Mouse (Mus musculus): ENCODE measurements around the gene Tgfa. TPM values are rescaled to one million over a fixed set of nuclear protein-coding genes. Genes with fewer than 3 reads are reported as not detected.

The Tgfa gene
- 15.3 and 19.1 TPM in 2 replicates for polyA plus RNA-seq (2015; fragmentation: Nextera tagmentation; extraction: Ambion mirVana)

- under 1% methylated on average over 94 of the region's 97 CpGs for WGBS
- H3K4me3 ChIP-seq, result peak within 1 kb of the TSS; percentile 60
- H3K27ac ChIP-seq (replicated peaks), result peak within 1 kb of the TSS; percentile 58
- peak; percentile 87 for ATAC-seq (ENCODE audit: low FRiP score, low read depth)
- peak within 1 kb of the TSS; percentile 55 for H3K9ac ChIP-seq
- no peaks in the 10 kb centered on the region for H3K36me3 ChIP-seq
- H3K4me2 ChIP-seq, result peak within 1 kb of the TSS; percentile 88
- peaks cover 30% of the 10 kb centered on the region for H3K4me1 ChIP-seq (replicated peaks)
- H3K9me3 ChIP-seq, result no peaks in the 10 kb centered on the region
- 0 out of 2 replicates have a peak, but pooled peaks cover 5% of the 10 kb centered on the region for H3K27me3 ChIP-seq
Measured at GRCm38 (mm10) chr6:86194941-86195932, at the start of gene Tgfa. Tgfa (plus strand) TSS chr6:86195223.

GRCm38 (mm10) chr6:86148518-86148917 lies 46.5 kb upstream of the Tgfa start:
- WGBS, result 73% methylated on average over 4 of the region's 4 CpGs
- Histone ChIP-seq H3K27me3 (no peaks in the 10 kb centered on the region), H3K4me3 (no peak overlapping the region), H3K4me2 (no peak overlapping the region), H3K27ac (replicated peaks) (no peak overlapping the region), H3K4me1 (replicated peaks) (no peaks in the 10 kb centered on the region), H3K9me3 (no peaks in the 10 kb centered on the region), H3K9ac (no peak overlapping the region), H3K36me3 (no peaks in the 10 kb centered on the region)
- no peak for ATAC-seq (ENCODE audit: low FRiP score, low read depth)

- no peak overlapping the region for H3K4me2 ChIP-seq
- no peak for ATAC-seq (ENCODE audit: low FRiP score, low read depth)
- H3K36me3 ChIP-seq, result no peaks in the 10 kb centered on the region
- no peaks in the 10 kb centered on the region for H3K27me3 ChIP-seq
- H3K4me3 ChIP-seq, result no peak overlapping the region
- H3K9ac ChIP-seq, result no peak overlapping the region
- 66% methylated on average over 4 of the region's 4 CpGs for WGBS
- no peak overlapping the region for H3K27ac ChIP-seq (replicated peaks)
- no peaks in the 10 kb centered on the region for H3K4me1 ChIP-seq (replicated peaks)
- no peaks in the 10 kb centered on the region for H3K9me3 ChIP-seq
Measured at GRCm38 (mm10) chr6:86149001-86149400, 46.0 kb upstream of the Tgfa start.

- 94% methylated on average over 7 of the region's 7 CpGs for WGBS
- ATAC-seq (ENCODE audit: low FRiP score, low read depth), result no peak
- H3K4me3 ChIP-seq, result no peak overlapping the region
- no peak overlapping the region for H3K27ac ChIP-seq (replicated peaks)
- H3K9me3 ChIP-seq, result no peaks in the 10 kb centered on the region
- no peaks in the 10 kb centered on the region for H3K36me3 ChIP-seq
- no peak overlapping the region for H3K4me2 ChIP-seq
- 0 out of 2 replicates have a peak, but pooled peaks cover 3% of the 10 kb centered on the region for H3K27me3 ChIP-seq
- no peaks in the 10 kb centered on the region; the same call in 1 of the 2 replicates for H3K4me1 ChIP-seq (replicated peaks)
- no peak overlapping the region for H3K9ac ChIP-seq
Measured at GRCm38 (mm10) chr6:86152676-86153075, 42.3 kb upstream of the Tgfa start.

- Histone ChIP-seq H3K36me3 (no peaks in the 10 kb centered on the region), H3K4me2 (no peak overlapping the region), H3K4me1 (replicated peaks) (no peaks in the 10 kb centered on the region; the same call in 1 of the 2 replicates), H3K4me3 (no peak overlapping the region), H3K27ac (replicated peaks) (no peak overlapping the region), H3K9ac (no peak overlapping the region), H3K9me3 (no peaks in the 10 kb centered on the region), H3K27me3 (0 out of 2 replicates have a peak, but pooled peaks cover 3% of the 10 kb centered on the region)
- ATAC-seq (ENCODE audit: low FRiP score, low read depth), result no peak
- 74% methylated on average over 8 of the region's 8 CpGs for WGBS
Measured at GRCm38 (mm10) chr6:86153436-86153990, 41.5 kb upstream of the Tgfa start.

- Histone ChIP-seq H3K36me3 (no peaks in the 10 kb centered on the region), H3K4me1 (replicated peaks) (no peaks in the 10 kb centered on the region; the same call in 1 of the 2 replicates), H3K27ac (replicated peaks) (no peak overlapping the region), H3K9ac (no peak overlapping the region), H3K4me3 (no peak overlapping the region), H3K4me2 (no peak overlapping the region), H3K9me3 (no peaks in the 10 kb centered on the region), H3K27me3 (0 out of 2 replicates have a peak, but pooled peaks cover 3% of the 10 kb centered on the region)
- ATAC-seq (ENCODE audit: low FRiP score, low read depth), result no peak
- 88% methylated on average over 5 of the region's 5 CpGs for WGBS
Measured at GRCm38 (mm10) chr6:86154006-86154405, 41.0 kb upstream of the Tgfa start.

- no peak overlapping the region for H3K27ac ChIP-seq (replicated peaks)
- H3K4me2 ChIP-seq, result no peak overlapping the region
- no peaks in the 10 kb centered on the region for H3K9me3 ChIP-seq
- no peak overlapping the region for H3K4me3 ChIP-seq
- 87% methylated on average over 2 of the region's 2 CpGs for WGBS
- 0 out of 2 replicates have a peak, but pooled peaks cover 3% of the 10 kb centered on the region for H3K27me3 ChIP-seq
- H3K9ac ChIP-seq, result no peak overlapping the region
- no peaks in the 10 kb centered on the region; the same call in 1 of the 2 replicates for H3K4me1 ChIP-seq (replicated peaks)
- no peak for ATAC-seq (ENCODE audit: low FRiP score, low read depth)
- H3K36me3 ChIP-seq, result no peaks in the 10 kb centered on the region
Measured at GRCm38 (mm10) chr6:86154481-86154880, 40.5 kb upstream of the Tgfa start.

GRCm38 (mm10) chr6:86157253-86158234 lies 37.5 kb upstream of the Tgfa start:
- H3K27me3 ChIP-seq, result 0 out of 2 replicates have a peak, but pooled peaks cover 3% of the 10 kb centered on the region
- H3K27ac ChIP-seq (replicated peaks), result no peak overlapping the region
- WGBS, result 63% methylated on average over 17 of the region's 17 CpGs
- no peak overlapping the region for H3K9ac ChIP-seq
- no peak overlapping the region for H3K4me3 ChIP-seq
- H3K4me1 ChIP-seq (replicated peaks), result no peaks in the 10 kb centered on the region; the same call in 1 of the 2 replicates
- H3K36me3 ChIP-seq, result no peaks in the 10 kb centered on the region
- no peak for ATAC-seq (ENCODE audit: low FRiP score, low read depth)
- no peaks in the 10 kb centered on the region for H3K9me3 ChIP-seq
- no peak overlapping the region for H3K4me2 ChIP-seq

GRCm38 (mm10) chr6:86160878-86161277 lies 34.1 kb upstream of the Tgfa start:
- no peak overlapping the region for H3K4me2 ChIP-seq
- H3K27me3 ChIP-seq, result 0 out of 2 replicates have a peak, but pooled peaks cover 3% of the 10 kb centered on the region
- no peak overlapping the region for H3K9ac ChIP-seq
- H3K36me3 ChIP-seq, result no peaks in the 10 kb centered on the region
- no peak overlapping the region for H3K4me3 ChIP-seq
- no peaks in the 10 kb centered on the region for H3K9me3 ChIP-seq
- H3K27ac ChIP-seq (replicated peaks), result no peak overlapping the region
- no peaks in the 10 kb centered on the region; the same call in 1 of the 2 replicates for H3K4me1 ChIP-seq (replicated peaks)
- ATAC-seq (ENCODE audit: low FRiP score, low read depth), result no peak
- WGBS, result 53% methylated on average over 3 of the region's 3 CpGs

- H3K9ac ChIP-seq, result no peak overlapping the region
- no peak overlapping the region for H3K4me3 ChIP-seq
- no peaks in the 10 kb centered on the region for H3K36me3 ChIP-seq
- no peak overlapping the region for H3K4me2 ChIP-seq
- H3K27ac ChIP-seq (replicated peaks), result no peak overlapping the region
- 54% methylated on average over 7 of the region's 7 CpGs for WGBS
- no peak for ATAC-seq (ENCODE audit: low FRiP score, low read depth)
- H3K9me3 ChIP-seq, result no peaks in the 10 kb centered on the region
- H3K4me1 ChIP-seq (replicated peaks), result no peaks in the 10 kb centered on the region; the same call in 1 of the 2 replicates
- no peaks in the 10 kb centered on the region for H3K27me3 ChIP-seq
Measured at GRCm38 (mm10) chr6:86161586-86161985, 33.4 kb upstream of the Tgfa start.

GRCm38 (mm10) chr6:86164028-86164427 lies 31.0 kb upstream of the Tgfa start:
- H3K9ac ChIP-seq, result no peak overlapping the region
- WGBS, result 25% methylated on average over 3 of the region's 3 CpGs
- no peaks in the 10 kb centered on the region for H3K27me3 ChIP-seq
- no peak for ATAC-seq (ENCODE audit: low FRiP score, low read depth)
- no peaks in the 10 kb centered on the region for H3K36me3 ChIP-seq
- H3K4me1 ChIP-seq (replicated peaks), result no peaks in the 10 kb centered on the region
- no peak overlapping the region for H3K27ac ChIP-seq (replicated peaks)
- no peak overlapping the region for H3K4me3 ChIP-seq
- no peak overlapping the region for H3K4me2 ChIP-seq
- H3K9me3 ChIP-seq, result no peaks in the 10 kb centered on the region
